Mouse (Mus musculus) heart, adult 8-10 months (tissue): ENCODE measurements at regions not wholly inside any gene's neighbourhood (a gene's known extent, or its start where the extent isn't known, plus 50 kb on each side); places are given as distances from the start of the nearest gene placed in this dataset.

ENCODE experiments used
- DNase-seq: peaks from one replicate; pipeline ENCODE4 v3.0.0; 2022; ENCODE audit warnings: low spot score

DNA sequence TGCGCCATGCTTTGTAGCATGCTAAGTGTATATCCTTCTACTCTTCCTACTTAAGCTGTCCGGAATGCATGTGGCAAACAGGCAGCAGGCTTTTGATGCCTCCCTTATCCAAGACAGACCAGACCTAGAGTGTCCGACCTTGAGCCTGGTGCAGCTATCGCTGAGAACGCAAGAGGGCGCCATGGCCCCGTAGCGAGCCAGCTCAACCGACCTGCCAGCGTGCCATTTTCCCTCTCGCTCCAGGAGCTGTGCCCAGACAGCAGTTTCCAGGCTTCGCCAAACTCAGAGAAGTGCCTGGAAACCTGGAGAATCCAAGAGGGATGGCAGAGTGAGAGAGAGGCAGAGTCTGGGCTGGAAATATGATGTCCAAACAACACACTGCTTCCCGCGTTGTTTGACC, 155.8 kb upstream of the Gm12830 start:
- DNase-seq = peak; percentile 60

DNA sequence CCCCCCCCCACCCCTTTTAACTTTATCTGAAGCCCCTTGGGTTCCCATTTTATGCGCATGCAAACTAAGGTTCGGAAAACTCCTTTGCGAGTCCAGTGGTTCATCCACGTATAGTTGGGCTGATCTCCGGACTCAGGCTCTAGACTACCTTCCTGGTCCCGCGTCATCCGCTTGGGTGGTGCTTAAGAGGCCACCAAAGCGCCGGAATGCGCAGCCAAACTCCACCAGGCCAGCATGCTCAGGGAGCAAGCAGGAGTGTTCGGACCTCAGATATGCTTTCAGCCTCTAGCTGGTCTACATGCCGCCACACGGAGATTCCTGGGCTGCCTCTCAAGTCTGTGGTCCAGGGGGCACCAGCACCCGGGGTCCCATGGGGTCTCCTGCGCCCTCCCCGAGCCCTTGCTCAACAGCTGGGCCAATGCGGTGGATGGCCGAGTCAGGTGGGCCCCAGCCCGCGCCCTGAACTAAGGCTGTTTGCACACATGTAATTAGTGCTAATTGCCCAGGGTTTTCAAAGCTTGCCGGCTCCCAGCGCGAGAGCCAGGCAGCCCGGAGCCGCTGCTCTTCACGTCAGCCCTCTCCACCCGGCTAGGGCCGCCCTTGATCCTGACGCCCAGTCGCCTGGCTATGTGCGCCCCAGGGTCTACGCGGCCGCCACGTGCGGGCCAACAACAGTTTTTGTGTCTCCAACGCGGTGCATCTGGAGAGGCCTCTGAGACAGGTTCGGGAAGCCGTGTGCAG, 155.1 kb upstream of the Gm12830 start:
- DNase-seq = no peak

DNA sequence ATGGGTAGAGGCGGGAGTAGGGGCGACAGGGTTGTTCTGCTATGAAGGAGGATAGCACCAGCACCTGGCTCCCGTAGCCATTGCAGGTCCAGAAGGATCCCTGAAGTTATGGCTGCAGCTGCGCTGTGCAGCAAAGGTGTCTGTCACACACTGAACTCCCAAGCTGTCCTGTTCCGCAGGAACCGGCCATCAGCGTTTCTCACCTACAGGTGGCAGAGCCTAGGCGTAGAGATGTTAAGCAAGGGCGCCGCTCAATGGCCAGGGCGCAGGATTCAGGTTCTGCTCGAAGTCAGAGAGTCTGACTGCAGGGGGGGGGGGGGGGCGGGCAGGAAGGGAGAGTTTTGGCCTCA, 154.6 kb upstream of the Gm12830 start:
- no peak for DNase-seq

DNA sequence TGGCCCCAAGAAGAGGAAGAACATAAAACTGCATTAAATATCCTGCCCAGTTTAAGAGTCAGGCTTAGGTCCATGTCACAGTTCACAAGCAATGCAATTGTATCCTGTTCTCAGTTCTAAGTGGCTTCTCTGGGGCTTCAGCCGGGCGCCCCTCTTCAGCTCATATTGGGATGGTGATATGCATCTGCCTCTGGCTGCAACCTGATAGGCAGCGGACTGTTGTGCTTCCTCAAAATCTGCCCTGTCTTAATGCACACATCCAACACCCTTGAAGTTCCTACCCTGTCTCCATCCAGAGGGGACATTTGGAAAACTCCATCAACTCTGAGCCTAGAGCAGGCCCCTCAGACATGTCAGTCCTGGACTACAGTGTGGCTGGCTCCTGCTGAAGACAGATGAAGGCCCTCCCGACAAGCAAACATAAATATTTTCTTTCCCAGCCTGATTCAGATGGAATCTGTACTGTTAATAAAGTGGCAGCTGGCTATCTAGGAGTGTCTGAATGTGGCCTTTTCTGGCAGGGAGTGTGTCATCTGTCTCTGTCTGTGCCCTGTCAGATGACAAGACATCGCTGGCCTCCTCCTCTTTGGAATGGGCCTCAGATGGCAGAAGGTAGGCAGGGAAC, 149.3 kb upstream of the Gm12830 start:
- no peak for DNase-seq

DNA sequence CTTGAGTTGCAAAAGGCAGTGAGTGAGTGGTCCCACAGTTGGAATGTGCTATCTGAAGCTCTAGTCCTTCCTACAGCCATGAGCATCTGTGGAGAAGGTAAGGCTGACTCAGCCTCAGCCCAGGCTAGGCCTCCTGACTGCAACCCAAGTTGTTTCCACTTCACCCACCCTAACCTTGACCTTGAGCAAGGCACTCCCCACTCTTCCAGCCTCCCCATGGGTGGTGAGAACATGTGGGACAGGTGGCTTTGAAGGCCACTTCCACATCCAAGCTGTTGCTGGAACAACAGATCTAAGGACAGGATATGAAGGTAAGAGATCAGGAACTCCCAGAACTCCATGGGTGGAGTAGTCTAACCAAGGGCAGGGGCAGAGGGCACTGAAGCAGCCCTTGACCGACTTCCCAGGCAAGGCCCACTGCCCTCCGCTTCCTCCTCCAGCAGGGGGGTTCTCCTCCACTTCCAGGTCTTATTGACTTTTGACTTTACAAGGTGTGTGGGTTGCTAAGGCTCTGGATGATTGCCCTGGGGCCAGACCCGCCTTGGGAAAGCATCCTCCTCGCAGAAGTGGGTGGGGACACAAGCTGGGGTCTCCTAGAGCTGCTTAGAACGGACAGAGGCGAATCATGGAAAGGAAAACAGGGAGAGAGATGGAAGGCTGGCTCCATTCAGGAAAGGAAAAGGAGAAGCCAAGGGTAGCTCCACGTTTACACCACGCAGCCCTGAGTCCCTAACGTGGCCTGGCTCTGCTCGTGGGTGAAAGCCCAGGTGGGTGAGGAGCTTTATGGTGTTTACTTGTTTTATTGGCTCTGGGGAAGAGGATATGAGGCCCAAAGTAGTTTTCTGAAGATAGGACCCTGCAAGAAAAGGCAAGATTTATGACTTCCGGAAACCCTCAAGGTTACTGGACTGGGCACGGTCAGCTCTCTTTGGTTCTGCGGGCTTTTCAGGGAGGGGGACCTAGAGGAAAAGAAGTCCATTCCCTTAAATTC, 144.3 kb upstream of the Gm12830 start:
- no peak for DNase-seq

DNA sequence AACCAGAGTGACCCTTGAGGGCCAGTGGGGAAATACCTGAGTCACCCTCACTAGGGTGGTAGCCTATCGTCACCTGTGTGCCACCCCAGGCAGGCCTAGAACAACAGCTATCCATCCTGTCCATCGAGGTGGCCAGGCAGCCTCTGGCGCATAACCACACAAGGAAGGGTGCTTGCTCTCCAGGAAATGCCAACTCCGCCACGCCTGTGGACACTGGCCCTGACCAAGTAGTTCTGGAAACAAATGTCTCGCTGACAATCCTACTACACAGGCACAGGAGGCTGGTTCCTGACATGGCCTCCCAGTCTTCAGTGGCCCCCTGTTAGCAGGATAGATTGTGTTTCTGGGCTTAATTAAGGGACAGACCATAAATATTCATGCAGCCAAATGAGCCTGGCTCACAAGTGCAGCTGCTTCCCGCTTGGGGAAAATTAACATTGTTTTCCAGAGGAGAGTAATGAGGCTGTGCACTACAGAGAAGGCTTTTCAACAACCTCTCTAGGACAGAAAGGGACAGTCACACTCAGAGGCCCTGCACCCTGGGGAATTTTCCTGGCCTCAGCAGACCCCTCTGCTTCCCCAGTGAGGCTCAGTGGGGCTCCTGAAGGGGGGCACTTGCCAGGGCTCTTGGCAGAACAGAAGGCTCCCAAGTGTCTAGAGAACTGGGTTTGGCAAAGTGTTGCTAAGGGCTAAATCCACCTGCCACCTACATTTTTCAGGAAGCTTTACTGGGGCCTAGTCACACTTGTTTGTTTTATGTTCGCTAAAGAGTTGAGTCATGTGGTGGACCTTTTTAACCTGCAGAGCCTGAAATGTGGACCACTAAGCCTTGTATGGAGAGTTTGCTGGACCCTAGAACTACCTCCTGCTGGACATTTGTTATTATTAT, 143.2 kb upstream of the Gm12830 start:
- no peak for DNase-seq

DNA sequence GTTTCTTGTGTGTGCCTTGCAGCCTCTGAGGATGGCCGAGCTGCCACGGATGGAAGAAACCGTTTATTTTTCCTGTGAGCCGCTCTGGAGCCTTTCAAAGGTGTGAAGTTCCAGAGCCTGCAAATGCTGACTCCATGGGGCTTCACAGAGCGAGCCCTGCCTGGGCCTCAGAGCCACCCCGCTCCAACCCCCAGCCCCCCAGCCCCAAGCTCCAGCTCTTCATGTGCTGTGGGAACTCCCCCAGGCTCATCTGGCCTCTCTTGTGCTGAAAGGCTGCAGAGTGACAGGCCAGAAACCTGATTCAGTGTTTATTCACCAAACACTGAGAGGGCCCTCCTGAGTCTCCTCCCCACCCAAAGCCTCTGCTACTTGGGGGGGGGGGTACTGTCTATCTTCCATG, 141.2 kb upstream of the Gm12830 start:
- DNase-seq = no peak

DNA sequence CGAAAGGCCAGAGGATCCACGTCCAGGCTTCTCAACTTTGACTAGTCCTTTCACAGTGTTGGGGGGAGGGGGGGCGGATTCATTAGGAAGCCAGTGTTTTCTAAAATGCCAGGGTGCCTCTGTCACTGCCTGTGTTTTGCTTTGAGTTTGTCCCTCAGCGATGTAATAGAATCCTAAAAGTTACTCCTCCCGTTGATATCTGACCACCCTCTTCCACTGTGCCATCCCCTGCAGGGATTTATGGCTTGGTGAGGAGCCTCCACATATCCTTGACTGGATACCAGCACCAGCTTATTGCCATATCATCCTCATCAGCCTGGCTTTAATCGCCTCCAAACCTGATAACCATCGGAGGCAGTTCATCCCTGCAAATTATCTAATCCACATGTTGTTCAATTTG, 138.6 kb upstream of the Gm12830 start:
- DNase-seq = no peak

DNA sequence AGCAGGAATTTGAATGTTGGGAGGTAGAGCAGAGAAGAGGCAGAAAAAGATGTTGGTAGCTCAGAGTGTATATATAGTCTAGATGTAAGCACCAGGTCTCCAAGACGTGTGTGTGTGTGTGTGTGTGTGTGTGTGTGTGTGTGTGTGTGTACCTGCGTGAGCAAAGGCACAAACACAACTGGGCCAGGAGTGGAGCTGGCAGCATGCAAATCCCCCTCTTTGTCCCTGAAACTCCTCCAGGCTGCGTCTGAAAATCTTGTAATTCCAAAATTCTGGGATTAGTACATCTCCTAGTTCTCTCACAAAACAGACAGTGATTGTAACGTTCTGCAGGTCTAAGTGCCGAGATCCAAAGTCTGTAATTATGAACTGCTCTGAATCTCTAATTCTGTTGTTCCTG, 137.8 kb upstream of the Gm12830 start:
- DNase-seq = no peak

DNA sequence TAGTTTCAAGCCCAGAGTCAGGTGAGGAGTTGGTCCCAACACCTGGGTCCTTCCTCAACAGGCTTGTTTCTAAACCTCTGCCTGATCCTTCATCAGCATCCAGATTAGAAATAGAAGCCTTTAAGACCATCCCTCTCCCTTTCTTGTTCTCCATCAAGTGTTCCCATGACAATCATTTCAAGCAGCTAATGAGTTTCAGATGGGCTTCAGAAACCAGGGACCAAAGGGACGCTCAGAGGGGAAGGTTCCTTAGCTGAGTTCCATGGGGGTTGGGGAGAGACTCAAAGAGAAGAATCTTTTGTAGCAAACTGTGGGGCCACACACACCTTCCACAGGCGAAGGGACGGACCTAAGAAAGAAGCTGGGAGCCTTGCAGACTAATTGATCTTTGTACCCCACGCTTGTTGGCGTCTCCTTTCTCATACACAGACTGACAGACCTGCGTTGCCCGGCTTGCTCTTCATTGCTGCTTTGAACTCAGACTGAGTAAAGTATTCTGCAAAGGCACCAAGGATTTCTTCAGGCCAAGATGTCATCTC, 136.6 kb upstream of the Gm12830 start:
- DNase-seq = no peak

DNA sequence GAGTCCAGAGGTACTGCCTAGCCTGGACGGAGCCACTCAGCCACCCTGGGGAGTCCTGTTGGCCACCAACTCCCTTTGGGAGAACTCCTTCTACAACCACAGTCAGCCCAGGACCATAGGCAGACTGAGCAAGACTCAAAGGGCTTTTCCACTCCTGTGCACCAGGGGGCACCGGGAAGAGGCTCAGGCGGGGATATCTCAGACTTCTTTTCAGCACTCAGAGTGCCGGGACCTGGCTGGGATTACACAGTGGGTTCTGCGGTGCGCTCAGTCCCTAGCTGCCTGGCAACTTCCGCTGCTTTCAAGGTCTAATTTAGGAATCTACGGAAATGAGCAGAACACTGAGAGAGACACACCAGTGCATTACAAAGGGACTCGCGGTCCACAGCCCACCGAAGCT, 136.1 kb upstream of the Gm12830 start:
- DNase-seq = no peak

DNA sequence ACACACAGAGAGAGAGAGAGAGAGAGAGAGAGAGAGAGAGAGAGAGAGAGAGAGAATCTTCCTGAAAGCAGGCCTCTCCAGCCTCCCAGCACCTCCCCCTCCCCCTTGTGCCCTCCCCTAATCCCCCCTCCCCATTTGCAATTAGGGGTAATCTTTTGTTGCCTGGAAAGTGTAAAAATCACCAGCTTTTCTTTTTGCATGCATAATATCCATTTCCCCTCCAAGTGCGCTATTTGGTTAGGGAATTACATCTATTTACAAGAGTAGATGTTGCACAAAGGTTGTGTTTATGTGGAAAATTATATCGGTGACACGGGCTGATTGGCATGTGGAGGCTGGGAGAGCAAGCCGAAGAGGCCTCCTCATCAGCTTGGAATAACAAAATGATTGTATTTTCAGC, 135.4 kb upstream of the Gm12830 start:
- DNase-seq = no peak

DNA sequence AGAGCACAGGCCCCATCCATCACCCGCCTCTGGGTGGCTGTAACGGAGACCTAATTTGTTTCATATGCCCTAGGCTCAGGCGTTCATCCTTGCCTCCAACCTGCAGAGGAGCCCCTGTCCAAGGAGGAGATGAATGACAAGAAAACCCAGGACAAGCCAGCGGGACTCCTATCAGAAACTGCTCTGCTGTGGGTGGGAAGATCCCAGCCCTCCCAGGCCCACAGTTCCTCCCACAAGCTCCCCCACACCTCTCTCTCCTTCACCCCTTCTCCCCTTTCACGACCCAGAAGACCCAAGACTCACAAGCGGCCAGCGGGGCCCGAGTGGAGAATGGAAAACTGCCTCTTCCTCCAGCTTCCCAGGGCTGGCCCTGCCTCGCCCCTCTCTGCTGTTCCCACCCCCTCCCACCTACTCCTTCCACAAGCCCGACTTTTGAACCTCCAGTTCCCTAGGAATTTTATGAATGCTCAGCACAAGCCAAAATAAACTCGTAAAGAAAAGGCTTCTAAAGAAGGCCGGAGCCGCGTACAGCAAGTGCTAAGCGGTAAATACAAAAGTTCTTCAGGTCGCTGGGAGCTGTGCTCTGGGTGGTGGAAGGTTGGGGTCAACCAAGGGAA, 133.1 kb upstream of the Gm12830 start:
- DNase-seq = no peak

DNA sequence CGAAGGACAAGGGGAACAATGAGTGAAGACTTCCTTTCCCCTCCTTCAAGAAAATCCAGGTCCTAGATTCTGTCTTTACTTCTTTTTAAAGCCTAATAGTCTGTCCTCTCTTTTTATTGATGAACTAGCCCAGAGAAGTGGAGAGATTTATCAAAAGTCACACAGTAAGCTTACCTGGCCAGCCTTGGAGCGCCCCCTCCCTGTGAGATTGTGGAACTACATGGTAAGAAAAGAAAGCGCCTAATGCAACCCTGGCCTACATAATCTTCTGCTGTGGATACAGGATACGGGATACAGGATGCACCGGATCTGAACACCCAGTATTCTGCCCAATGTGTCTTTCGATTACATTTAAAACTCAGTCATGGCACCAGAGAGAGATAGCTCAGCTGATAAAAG, 132.6 kb upstream of the Gm12830 start:
- no peak for DNase-seq

DNA sequence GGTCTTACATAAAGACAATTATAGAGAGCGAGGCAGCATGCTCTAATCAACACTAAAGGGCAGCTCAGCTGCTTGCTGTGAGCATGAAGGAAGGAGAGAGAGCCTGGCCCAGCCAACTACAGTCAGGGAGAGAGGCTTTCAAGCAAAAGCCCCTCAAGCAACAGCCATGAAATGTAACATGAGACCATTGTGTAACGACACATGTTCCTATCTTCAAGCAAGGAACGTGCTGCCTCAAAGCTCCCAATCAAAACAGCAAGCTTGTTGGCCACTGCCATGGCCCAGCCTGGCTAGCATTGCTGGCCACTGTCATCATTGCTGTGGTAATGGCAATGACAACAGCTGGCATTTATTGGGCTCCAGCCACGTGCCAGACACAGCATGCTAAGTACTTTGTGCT, 115.9 kb upstream of the Gm12830 start:
- DNase-seq = no peak

DNA sequence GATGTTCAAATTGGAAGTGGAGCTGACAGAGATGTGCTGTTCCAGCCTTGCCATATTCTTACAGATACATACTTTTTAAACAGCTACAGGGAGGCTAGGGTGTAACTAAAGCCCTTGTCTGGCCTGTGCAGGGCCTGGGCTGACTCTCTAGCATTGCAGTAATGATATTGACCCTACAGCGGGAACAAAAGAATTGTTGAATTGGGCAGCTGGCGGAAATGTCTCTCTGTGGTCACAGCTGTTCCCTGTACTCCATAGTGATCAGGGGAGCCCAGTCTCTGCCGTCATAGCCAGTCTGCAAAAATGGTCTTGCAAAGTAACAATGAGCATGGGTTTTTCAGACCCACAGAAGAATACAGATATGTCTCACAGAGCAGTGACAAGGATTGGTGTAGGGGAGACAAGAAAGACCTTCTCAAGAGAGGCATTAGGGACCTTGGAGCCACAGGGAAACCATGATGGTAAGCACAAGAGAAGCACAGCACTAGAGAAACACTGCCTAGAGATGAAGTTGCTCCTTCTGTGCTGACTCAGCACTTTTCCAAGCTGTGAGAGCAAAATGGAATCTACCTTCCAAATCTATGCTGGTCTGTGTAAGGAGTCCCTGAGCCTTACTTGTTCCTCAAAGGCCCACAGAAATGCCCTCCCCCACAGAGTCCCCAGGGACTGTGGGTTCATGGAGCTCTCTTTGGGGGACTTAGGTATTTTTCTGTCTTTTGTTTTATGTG, 111.2 kb upstream of the Gm12830 start:
- no peak for DNase-seq

DNA sequence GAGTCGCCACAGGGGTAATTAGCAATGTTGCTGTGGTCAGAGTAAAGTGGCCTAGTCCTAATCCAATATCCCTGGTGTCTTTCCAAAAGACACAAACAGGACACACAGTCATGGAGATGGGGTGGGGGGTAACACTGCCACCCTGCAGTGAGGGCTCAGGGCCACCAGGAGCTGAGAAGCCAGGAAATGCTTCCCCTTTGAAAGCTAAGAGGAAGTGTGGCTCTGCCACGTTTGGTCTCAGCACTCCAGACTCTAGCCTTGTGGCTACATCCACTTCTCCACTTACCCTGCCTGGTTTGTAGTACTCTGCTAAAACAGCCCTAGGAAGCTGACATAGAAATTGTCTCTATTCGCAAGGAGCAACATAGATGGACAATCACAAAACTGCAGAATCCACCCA, 110.4 kb upstream of the Gm12830 start:
- DNase-seq = no peak

DNA sequence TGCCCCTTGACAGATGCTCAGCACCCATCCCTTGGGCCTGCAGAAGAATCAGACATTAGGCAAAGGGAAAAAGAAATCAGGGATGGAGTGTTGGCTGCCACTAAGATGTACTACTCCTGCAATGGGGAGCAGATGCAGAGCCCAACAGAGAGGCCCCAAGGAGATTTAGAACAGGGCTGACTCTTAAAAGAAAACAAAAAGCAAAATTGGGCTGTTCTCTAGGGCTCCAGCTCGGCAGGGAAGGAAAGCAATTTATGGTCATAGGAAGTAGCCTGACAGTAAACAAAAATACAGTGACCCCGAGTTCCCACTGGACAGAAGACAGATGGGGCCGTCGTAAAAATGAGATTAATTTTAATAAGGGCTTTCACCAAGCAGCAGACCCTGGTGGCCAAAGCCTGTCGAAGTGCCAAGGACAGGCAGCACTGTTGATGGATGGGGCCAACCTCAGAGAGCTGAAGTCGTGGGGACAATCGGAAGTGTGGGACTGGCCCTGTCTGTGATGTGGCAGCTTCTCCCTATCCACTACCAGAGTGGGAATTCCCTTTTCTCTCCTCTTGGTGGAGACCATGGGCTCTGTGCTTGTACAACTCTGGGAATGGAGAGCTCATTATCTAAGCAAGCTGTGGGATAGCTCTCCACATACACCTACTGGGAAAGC, 109.4 kb upstream of the Gm12830 start:
- DNase-seq = no peak

DNA sequence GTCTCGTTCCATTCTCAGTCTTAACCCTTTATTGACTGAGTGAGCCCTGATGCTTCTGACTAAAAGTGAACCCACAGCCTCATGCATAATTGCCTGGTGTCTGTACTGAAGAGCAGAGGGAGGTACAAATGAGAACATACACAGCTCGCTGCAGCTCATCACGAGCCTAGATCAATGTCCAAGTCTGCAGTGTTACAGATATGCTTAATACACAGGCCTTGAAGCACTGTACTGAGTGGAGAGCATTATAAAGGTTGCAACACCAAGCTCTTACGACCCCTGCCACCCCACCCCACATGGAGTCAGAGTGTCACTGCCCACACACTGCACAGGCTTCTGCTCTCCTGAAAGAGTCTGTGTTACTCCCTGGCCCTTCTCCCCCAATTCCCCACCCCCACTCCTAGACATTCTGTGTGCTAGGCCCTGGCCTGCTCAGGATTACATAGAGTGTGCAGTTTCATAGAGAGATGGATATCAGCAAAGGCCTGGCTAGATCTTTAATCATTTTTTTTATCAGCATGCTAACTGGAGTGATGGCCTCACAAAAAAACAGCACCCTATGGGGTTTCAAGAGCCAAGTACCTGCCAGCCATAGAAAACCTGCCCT, 108.5 kb upstream of the Gm12830 start:
- no peak for DNase-seq
